In the genomic region with DNA sequence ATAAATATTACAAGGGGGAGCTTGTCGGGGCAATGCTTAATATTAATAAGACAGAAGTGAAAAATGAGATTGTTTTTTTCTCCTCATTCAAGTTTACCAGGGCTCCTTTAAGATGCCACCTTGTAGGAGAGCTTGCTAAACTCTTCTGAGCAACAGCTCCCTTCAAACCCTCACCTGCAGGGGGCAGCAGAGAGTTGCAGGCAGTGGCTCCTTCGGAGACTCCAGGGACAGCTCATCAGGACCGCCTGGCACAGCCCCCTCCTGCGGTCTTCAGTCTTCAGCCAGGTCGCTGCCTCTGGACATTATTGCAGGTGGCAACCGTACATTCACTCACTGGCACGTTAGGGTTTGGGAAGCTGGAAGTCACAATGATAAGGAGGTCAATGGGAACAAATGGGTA, we compare ENCODE assay signal across 8 mouse cellular contexts. TPM values are rescaled to one million over a fixed set of nuclear protein-coding genes. Genes with fewer than 3 reads are reported as not detected.
DNase-seq lines count a peak whose midpoint lies in the region; ATAC-seq lines count a peak whose summit lies in the region.

No protein-coding gene starts in this region.

- peak; percentile 81 for DNase-seq in CD4-positive, CD25-positive, alpha-beta regulatory T cell, adult 2 months (ENCODE audit: low read depth, low spot score)
- peak; percentile 49 for DNase-seq in Muller cell, postnatal 12 days (ENCODE audit: inconsistent ontology term)
- peak; percentile 68 for DNase-seq in cerebellum, adult 9-10 months
- peak; percentile 38 to 68 for DNase-seq in gastrocnemius, postnatal 36 days
- DNase-seq in layer of hippocampus, postnatal 36 days: peak; percentile 70 to 73
- peak; percentile 78 for DNase-seq in mesoderm, embryonic 11.5 days (ENCODE audit: low read depth, low spot score)
- peak; percentile 62 to 90 for DNase-seq in spleen, postnatal 4 days (ENCODE audit: low spot score in 2 of 2)

- no peak for ATAC-seq in CD4-positive, CD25-positive, alpha-beta regulatory T cell, adult 4 months

- intact Hi-C loops in gastrocnemius, postnatal 36 days (cut with DNase I): loop anchor here (5.0 kb wide), 1 partner anchor 362 kb away; no protein-coding TSS in a partner anchor

RNA-seq across cellular contexts. Expression of gene Erg, which starts 18.9 kb away (rescaled TPM):
- polyA plus RNA-seq in CD4-positive, CD25-positive, alpha-beta regulatory T cell, adult 4 months (2017; shearing (Covaris generic)): not detected
- 10 to 100 TPM in 1 of 2 experiments, 1 to 10 TPM in 1; 9.8 to 10.7 TPM for total RNA-seq in gastrocnemius, postnatal 36 days (2021)
- total RNA-seq in layer of hippocampus, postnatal 36 days (2021): 1 to 10 TPM; 3.2 to 3.6 TPM
